Mouse (Mus musculus) intestine, embryonic 16.5 days (tissue): Measurements from ENCODE around the gene Esp6. TPM values are rescaled to one million over a fixed set of nuclear protein-coding genes. Genes with fewer than 3 reads are reported as not detected.
"Not testable (repeated sequence)": the region's sequence is repeated elsewhere in the genome, so short reads cannot be mapped to it uniquely, and the experiment has no call there.

ENCODE experiments used
- ATAC-seq: fragments of 200-750 bp; cut with Nextera tagmentation; 2 replicates; pipeline ENCODE4 v1.8.0; 2017; ENCODE audit warnings: moderate TSS enrichment, moderate library complexity
- H3K27ac ChIP-seq: fragments of 300-500 bp; sonication (generic); 2 replicates; pipeline ENCODE4 v1.5.1; 2014; ENCODE audit warnings: mild to moderate bottlenecking, low read length
- H3K27me3 ChIP-seq: fragments of 300-500 bp; sonication (generic); replicated peaks from 2 replicates; pipeline ENCODE4 v1.6.1; 2014; ENCODE audit warnings: low read length, control low read depth, mixed read lengths; ENCODE audit not compliant: control insufficient read depth, insufficient read depth
- H3K36me3 ChIP-seq: fragments of 300-500 bp; sonication (generic); 2 replicates; pipeline ENCODE4 v1.6.1; 2014; ENCODE audit warnings: low read length, control low read depth; ENCODE audit not compliant: control insufficient read depth, insufficient read depth
- H3K4me1 ChIP-seq: fragments of 300-500 bp; sonication (generic); 2 replicates; pipeline ENCODE4 v1.6.1; 2014; ENCODE audit warnings: low read length, control low read depth, mixed read lengths; ENCODE audit not compliant: control insufficient read depth, insufficient read depth
- H3K4me2 ChIP-seq: fragments of 300-500 bp; sonication (generic); 2 replicates; pipeline ENCODE4 v1.6.1; 2014; ENCODE audit warnings: low read depth, low read length, control low read depth
- H3K4me3 ChIP-seq: fragments of 300-500 bp; sonication (generic); 2 replicates; pipeline ENCODE4 v1.5.1; 2014; ENCODE audit warnings: mild to moderate bottlenecking, low read length
- H3K9ac ChIP-seq: fragments of 300-500 bp; sonication (generic); 2 replicates; pipeline ENCODE4 v1.6.1; 2014; ENCODE audit warnings: low read depth, low read length
- H3K9me3 ChIP-seq: fragments of 300-500 bp; sonication (generic); 2 replicates; pipeline ENCODE4 v1.6.1; 2016; ENCODE audit warnings: low read length, control low read depth; ENCODE audit not compliant: control insufficient read depth
- WGBS: fragments of 180-500 bp; shearing (Covaris S2); extraction: QIAGEN DNeasy Blood & Tissue Kit; methylation state at CpG from one replicate; pipeline ENCODE4 v1.1.7; 2014; 5-methylcytosine and 5-hydroxymethylcytosine counted together
- polyA plus RNA-seq: library from polyadenylated mRNA; unstranded; fragments of >200 nt; fragmentation: Nextera tagmentation; extraction: Ambion mirVana; gene quantifications from 2 replicates; pipeline ENCODE4 v1.2.1, GENCODE M21; 2015

Gene Esp6
- polyA plus RNA-seq, result not detected in 2 replicates

DNA sequence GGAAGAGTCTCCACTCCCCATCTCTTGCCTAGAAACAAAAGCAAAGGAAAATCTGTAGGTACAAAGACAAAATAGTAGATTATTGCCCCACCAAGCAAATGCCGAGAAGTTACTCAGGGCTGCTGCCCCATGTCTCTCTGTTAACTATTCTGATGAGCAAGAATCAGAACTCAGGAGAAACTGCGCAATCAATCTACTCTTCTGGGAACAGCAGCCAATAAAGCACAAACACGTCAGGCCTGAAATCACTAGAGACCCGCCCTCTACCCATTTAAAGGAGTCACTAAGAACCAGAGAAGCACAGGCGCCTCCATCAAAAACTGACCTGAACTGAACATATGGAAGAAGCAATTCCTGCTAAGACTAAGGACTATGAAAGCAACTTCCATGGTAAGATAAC, at the start of gene Esp6:
TSS of gene Esp6 (plus strand) at position 301 of the 400 bp plus-strand sequence.
- H3K4me2 ChIP-seq, result no peak within 1 kb of the TSS
- WGBS, result 92% methylated on average over 5 of the region's 5 CpGs
- no peaks in the 10 kb centered on the region for H3K9me3 ChIP-seq
- H3K27me3 ChIP-seq, result no peaks in the 10 kb centered on the region
- no peak within 1 kb of the TSS for H3K4me3 ChIP-seq
- H3K27ac ChIP-seq, result no peak within 1 kb of the TSS
- no peaks in the 10 kb centered on the region for H3K36me3 ChIP-seq
- no peak within 1 kb of the TSS for H3K9ac ChIP-seq
- H3K4me1 ChIP-seq, result no peaks in the 10 kb centered on the region
- no peak for ATAC-seq

GRCm38 (mm10) chr17:40519818-40520217, 41.5 kb upstream of the Esp6 start, which contains the start of gene Esp8:
Gene Esp8 (plus strand): TSS chr17:40520022.
- no peak within 1 kb of the TSS for H3K9ac ChIP-seq
- H3K27ac ChIP-seq, result no peak within 1 kb of the TSS
- H3K9me3 ChIP-seq, result no peaks in the 10 kb centered on the region
- no peak for ATAC-seq
- H3K36me3 ChIP-seq, result no peaks in the 10 kb centered on the region
- WGBS, result 64% methylated on average over 3 of the region's 3 CpGs
- no peak within 1 kb of the TSS for H3K4me2 ChIP-seq
- no peaks in the 10 kb centered on the region for H3K4me1 ChIP-seq
- H3K27me3 ChIP-seq, result no peaks in the 10 kb centered on the region
- H3K4me3 ChIP-seq, result no peak within 1 kb of the TSS

GRCm38 (mm10) chr17:40529813-40530212, 31.5 kb upstream of the Esp6 start:
- 81% methylated on average over 3 of the region's 3 CpGs for WGBS
- Histone ChIP-seq H3K27me3 (no peaks in the 10 kb centered on the region), H3K4me3 (no peak overlapping the region), H3K9ac (no peak overlapping the region), H3K4me1 (no peaks in the 10 kb centered on the region), H3K9me3 (no peaks in the 10 kb centered on the region), H3K36me3 (no peaks in the 10 kb centered on the region), H3K27ac (no peak overlapping the region), H3K4me2 (no peak overlapping the region)
- ATAC-seq, result no peak

DNA sequence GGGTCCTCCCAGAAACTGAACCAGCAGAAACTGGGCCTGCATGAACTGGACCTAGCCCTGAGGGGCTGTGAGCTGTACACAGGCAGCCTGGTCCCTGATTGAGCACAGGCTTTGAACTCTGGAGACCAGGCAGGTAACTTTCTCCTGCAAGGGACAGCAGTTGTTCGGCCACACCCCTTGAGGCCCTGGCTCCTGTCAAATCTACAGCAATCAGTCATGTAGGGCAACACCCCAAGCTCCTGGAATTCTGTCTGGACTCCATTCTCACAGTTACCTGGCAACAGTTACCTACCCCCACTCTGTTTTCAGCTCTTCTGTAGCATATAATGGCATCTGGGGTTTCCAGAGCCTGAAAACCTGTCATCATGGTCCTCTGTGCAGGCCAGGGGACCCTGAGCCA, 30.2 kb upstream of the Esp6 start:
- WGBS, result 64% methylated on average over 1 of the region's 1 CpGs
- H3K27ac ChIP-seq, result no peak overlapping the region
- H3K4me3 ChIP-seq, result no peak overlapping the region
- ATAC-seq, result no peak
- no peaks in the 10 kb centered on the region for H3K4me1 ChIP-seq
- H3K9me3 ChIP-seq, result no peaks in the 10 kb centered on the region
- no peaks in the 10 kb centered on the region for H3K36me3 ChIP-seq
- no peaks in the 10 kb centered on the region for H3K27me3 ChIP-seq
- H3K4me2 ChIP-seq, result no peak overlapping the region
- H3K9ac ChIP-seq, result no peak overlapping the region

- H3K9ac ChIP-seq, H3K36me3 ChIP-seq, H3K4me1 ChIP-seq, H3K9me3 ChIP-seq, H3K27me3 ChIP-seq, H3K4me3 ChIP-seq, H3K27ac ChIP-seq, H3K4me2 ChIP-seq: not testable (repeated sequence)
- 35% methylated on average over 5 of the region's 5 CpGs for WGBS
- ATAC-seq, result peak; percentile 60
These were observed 14.3 kb upstream of the Esp6 start for GRCm38 (mm10) chr17:40547005-40547404.

DNA sequence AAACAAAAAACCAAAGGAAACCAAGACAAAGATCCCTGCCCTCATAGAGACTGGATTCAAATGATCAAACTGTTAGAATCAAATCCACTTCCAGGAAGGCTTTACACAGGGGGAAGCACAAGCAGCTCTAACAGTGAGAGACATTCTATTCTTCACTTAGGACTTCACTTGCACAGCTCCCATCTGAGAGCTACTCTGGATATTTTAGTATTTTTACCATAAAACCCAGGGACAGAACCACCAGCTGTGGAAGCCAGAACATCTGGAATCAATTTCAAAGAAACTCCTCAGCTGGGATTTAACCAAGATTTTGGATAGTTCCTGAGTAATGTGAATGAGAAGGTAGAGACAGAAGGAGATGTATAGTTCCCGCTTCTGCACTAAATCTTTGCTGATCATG, 7.8 kb upstream of the Esp6 start:
- no peaks in the 10 kb centered on the region for H3K4me1 ChIP-seq
- WGBS, result 81% methylated on average over 1 of the region's 1 CpGs
- H3K36me3 ChIP-seq, result no peaks in the 10 kb centered on the region
- no peaks in the 10 kb centered on the region for H3K27me3 ChIP-seq
- H3K4me2 ChIP-seq, result no peak overlapping the region
- no peak for ATAC-seq
- H3K27ac ChIP-seq, result no peak overlapping the region
- no peak overlapping the region for H3K4me3 ChIP-seq
- H3K9ac ChIP-seq, result no peak overlapping the region
- no peaks in the 10 kb centered on the region for H3K9me3 ChIP-seq

DNA sequence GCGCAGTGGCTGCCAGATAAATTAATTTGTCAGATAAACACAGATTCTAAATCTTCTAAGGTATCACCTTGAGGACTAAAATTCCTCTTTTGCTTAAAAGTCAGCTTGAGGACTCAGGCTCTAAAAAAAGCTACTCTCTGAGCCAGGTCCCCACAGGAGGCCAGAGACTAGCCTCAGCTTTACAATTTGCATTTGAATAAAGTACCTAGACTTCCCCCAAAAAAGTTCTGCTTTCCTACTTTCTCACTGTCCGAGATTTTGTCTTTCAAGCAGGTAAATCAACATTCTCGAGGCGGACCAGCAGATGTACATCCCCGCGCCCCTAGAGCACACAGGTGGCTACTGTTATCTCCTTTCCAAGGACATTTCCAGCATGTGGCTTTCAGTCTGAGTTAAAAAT, 22.6 kb downstream of the Esp6 start:
- 42% methylated on average over 6 of the region's 6 CpGs for WGBS
- H3K27me3 ChIP-seq, H3K4me3 ChIP-seq, H3K9ac ChIP-seq, H3K36me3 ChIP-seq, H3K4me2 ChIP-seq, ATAC-seq, H3K27ac ChIP-seq, H3K9me3 ChIP-seq, H3K4me1 ChIP-seq: not testable (repeated sequence)

DNA sequence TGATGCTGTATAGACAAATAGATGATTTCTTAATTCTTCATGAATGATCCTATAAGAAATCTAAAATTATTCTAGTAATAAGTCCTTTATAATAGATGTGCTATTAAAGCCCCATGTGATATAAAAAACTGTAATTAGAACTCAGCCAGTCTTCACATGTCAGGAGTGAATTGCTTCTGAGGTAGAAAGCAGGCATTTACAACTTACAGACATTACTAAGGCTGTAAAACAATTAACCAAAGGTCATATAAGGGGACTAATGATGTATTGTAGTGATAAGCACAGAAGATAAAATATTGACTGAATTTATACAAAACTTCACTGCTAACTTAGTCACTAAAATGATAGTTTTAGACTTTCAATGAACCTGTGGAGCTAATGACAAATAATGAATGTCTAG, 30.0 kb downstream of the Esp6 start:
- no peak overlapping the region for H3K9ac ChIP-seq
- no peaks in the 10 kb centered on the region for H3K4me1 ChIP-seq
- no peaks in the 10 kb centered on the region for H3K36me3 ChIP-seq
- no peaks in the 10 kb centered on the region for H3K27me3 ChIP-seq
- H3K27ac ChIP-seq, result no peak overlapping the region
- H3K4me2 ChIP-seq, result no peak overlapping the region
- no peak overlapping the region for H3K4me3 ChIP-seq
- peak; percentile 85 for ATAC-seq
- H3K9me3 ChIP-seq, result no peaks in the 10 kb centered on the region

DNA sequence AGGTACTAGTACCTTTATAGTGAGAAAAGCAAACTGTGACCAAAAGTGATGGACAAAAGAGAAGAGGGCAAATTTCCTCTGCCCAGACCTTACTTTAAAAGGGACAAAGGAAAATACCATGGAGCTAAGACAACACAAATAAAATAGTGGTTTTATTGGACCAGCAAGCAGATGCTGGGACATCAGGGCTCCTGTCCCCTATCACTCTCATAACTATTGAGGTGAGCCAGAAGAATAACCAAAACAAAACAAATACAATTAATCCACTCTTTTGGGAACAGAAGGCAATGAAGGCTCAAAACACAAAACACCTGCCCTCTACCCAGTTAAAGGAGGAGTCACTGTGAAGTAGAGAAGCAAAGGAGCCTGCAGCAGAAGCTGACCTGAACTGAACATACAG, 37.0 kb downstream of the Esp6 start, which contains the start of gene Esp4:
TSS of gene Esp4 (plus strand) at position 301 of the 400 bp plus-strand sequence.
- H3K4me2 ChIP-seq, result no peak within 1 kb of the TSS
- H3K27me3 ChIP-seq, result no peaks in the 10 kb centered on the region
- H3K36me3 ChIP-seq, result no peaks in the 10 kb centered on the region
- H3K4me3 ChIP-seq, result no peak within 1 kb of the TSS
- no peaks in the 10 kb centered on the region for H3K4me1 ChIP-seq
- no peaks in the 10 kb centered on the region for H3K9me3 ChIP-seq
- no peak within 1 kb of the TSS for H3K27ac ChIP-seq
- H3K9ac ChIP-seq, result no peak within 1 kb of the TSS
- no peak for ATAC-seq
